Mouse (Mus musculus) spleen, adult 12 weeks (tissue): ENCODE results near the gene Antxr1.
"Not testable (repeated sequence)": the region's sequence is repeated elsewhere in the genome, so short reads cannot be mapped to it uniquely, and the experiment has no call there.

ENCODE experiments used
- DNase-seq: peaks from one replicate; pipeline ENCODE4 v3.0.0; 2022; ENCODE audit warnings: low spot score

Antxr1 gene

DNA sequence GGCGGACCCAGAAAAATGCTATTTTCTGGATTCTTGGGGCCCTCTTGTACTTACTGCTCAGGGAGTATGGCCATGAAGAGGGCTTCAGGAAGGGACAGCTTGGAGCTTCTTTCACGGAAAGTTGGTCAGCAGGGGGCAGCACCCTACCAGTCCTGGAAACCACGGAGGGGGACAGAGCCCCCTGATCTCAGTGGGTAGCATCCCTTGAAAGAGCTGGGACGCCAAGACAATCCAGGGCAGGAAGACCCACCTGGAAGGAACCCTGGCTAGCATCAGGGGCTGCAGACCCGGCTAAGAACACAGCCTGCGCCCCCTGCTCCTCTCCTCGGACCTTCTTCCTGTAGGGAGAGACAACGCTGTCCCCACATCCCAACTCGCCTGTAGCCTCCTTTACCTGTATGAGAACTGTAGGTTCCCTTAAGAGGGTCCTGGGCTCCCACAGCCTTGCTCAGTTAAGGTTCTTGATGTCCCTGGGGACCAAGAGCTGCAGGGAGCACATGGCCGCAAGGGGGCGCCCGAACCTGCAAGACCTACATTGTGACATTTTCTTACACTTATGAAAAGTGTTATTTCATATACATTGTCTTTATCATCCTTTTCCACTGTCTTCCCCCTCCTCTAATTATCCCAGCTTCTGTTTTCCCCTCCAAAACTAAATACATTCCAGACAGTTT is 234.2 kb downstream of the Antxr1 start:
- peak; percentile 73 for DNase-seq

DNA sequence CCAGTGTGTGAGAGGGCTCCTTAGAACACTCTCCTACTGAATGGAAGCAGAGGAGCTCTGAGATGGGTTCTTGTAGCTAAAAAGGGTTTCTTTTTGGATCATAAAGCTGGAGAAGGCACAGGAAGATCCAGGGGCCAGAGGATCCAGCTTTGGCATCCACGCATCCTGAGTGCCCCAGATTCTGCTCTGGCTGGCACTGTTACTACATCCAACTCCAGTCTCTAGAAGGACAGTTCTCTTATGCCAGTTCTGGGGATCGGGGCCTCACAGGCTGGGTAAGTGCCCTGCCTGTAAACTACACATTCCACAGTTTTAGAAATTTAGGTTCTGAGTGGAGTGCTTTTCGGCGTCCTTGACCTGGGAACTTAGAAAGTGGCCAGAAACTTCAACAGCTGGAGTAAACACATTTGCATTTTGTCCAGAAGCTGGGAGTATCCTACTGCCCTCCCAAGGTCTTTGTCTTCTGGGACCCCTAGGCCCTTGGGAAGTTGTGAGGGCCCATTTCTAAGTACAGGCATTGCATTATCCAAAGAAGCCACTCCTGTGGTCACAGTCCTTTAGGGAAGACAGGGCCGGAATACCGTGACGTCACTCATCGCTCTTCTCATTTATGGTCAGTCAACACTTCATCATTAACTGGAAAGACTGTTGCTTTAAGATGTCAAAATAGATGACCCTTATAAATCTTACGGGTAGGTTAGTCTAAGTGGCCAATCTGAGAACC is 235.2 kb downstream of the Antxr1 start:
- no peak for DNase-seq

DNA sequence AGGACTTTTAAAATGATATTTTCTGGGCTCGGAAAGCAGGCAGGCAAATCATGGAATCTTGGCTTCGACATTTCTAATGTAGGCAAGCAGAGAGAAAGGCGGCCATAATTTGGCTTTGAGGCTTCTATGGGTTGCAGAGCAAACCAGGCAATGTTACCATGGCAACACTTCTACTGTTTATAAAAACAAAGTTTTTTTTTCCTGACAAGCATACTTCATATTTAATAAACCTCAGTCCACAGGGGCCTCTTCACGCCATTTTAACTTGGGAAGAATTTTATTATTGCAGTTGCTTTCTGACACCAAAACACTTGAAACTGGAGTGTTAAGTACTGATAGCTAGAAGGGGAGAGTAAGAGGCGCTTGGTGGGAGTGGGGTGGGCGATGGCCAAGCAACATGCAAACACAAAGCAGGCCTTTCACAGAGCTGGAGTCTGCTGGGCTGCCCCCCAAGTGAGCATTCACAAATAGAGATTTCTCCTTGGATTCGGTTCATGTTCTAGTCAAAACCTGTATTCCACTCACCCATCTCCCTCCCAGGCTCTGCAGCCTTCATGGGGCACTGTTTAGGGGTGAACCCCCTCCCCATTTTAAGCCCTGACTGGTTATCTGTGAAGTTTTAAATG is 235.8 kb downstream of the Antxr1 start:
- DNase-seq = no peak

DNA sequence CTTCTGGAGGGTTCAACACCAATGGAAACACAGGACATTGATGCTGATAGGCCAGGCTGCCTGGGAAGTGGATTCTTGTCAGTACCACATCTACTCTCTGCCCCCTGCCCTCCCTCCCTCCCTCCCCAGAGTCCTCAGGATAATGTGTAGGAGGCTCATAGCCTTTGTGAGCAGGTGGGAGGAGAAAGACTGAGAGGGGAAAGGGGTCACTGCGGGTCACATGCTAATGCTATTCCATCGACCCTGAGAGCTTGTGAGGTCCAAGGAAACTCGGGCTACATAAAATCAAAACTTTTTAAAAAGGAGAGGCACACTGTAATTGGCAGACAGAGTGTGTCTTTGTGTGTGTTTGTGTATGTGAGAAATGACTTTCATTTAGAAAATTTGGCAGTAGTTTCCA is 236.4 kb downstream of the Antxr1 start:
- DNase-seq = no peak

DNA sequence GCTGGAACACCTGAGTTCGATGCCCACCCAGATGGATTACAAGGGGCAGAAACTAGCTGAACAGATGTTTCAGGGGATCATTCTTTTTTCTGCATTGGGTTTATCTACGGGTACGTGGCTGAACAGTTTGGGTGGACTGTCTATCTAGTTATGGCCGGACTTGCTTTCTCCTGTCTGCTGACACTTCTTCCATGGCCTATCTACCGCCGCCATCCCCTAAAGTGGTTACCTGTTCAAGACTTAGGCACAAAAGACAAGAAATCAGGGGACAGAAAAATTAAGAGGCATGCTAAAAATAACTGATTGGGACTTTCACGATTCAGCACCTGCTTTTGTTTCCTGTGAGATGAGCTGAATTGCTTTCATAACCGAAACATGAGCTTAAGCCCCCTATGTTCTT is 242.0 kb downstream of the Antxr1 start:
- not testable (repeated sequence) for DNase-seq

DNA sequence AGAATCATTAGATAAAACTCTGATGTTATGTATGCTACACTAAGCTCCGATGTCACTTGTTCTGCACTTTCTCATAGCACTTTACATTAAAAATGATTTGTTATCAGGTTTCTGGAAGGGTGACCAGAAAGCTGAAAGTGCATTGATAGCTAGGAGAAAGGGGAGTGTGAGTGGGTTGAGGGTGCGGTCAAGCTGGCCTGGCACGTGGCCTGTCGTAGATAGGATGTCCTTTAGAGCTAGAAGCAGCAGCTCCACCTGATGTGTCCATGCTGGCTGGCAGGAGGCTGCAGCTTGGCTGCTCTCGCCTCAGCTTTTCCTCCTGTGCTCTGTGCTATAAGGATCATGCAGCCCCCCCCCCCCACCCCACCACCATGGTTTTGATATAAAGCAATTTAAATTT is 243.1 kb downstream of the Antxr1 start:
- DNase-seq = no peak

DNA sequence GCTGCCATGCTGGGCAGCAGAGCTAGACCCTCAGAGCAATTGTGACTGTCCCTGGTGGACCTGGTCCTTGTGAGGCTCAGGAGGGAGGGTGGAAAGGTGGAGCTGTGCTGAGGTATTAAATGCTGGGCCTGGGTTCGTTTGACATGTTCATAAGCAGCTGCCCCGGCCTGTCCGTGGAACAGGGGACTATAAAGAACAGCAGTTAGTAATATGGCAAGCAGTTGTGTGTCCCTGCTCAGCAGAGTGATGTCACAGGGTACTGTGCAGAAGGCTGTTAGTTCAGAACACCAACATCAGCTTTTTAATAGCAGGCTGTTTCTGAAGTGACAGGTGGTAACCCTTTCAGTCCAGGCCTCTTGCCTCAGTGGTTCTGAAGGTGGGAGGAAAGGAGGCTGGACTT is 244.7 kb downstream of the Antxr1 start:
- no peak for DNase-seq

DNA sequence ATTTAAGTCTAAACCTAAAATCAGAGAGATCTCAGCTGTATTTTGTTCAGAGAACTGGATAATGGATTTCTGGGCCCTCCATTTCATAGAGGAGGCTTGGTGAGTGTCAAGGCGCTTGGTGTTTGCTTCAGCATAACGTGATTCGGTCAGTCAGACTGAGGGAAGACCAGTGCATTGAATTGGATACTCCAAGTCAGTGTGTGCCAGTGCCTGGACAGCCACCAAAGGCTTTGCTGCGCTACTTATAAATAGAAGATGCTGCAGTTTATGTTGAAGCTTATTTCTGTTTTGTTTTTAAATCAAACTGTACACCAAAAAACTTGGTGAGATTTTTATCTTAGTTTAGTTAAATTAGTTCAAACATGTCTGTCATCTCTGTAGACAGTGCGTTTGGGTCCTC is 247.3 kb downstream of the Antxr1 start:
- DNase-seq = no peak

DNA sequence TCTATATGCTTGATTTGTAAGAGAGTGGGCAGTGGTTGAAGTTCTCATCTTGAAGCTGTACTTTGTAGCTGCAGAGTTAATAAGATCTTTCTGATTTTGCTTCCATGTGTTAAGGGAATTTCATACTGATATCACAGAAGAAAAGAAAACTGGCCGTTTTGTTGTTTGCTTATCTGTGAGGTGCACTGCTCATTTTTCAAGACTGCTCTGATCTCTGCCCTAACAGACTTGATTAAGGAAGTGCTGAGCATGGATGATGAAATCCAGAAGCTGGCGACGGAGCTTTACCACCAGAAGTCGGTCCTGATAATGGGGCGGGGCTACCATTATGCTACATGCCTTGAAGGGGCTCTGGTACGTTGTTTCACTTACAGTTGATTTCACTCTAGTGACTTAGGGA is 250.6 kb downstream of the Antxr1 start:
- DNase-seq = no peak
